Mouse (Mus musculus): ENCODE measurements around the gene Prpf4b. TPM values are rescaled to one million over a fixed set of nuclear protein-coding genes. Genes with fewer than 3 reads are reported as not detected.

Prpf4b gene
- polyA plus RNA-seq (2017; shearing (Covaris generic)), result 10 to 100 TPM; 80.6 to 88.2 TPM

GRCm38 (mm10) chr13:34875166-34875710, at the start of gene Prpf4b:
Gene Prpf4b, plus strand, starts transcription at chr13:34875302.

DNA sequence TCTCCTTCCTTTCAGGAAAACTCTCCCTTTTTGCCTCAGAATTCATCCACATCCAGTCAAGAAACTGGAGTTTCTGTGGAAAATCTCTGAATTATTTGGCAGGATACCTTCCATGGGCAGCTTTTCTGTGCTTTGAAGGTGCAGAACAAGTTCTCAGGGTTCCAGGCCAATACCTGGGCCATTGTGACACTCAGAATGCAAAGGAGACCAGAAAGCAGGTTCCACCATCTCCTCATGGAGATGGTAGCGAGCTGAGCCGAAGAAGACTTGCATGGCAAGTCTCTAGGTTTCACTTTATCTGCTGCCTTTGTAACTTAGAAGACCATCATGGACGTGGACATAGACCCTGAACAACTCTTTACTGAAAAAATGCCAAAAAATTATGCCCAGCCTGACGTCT, 49.1 kb downstream of the Prpf4b start, which contains the start of the genes Fam217a and 4933417A18Rik:
Gene Fam217a (minus strand): TSS at position 101 of the 400 bp plus-strand sequence.
Gene 4933417A18Rik (plus strand): TSS at position 200 of the 400 bp plus-strand sequence.

Other genes with a start within 250 kb of the Prpf4b start
- 1 to 10 TPM in 1 of 2 experiments, under 1 TPM in 1; 0.92 to 2.2 TPM for gene Pxdc1, start 221.8 kb upstream of the Prpf4b start, polyA plus RNA-seq (2017; shearing (Covaris generic))
- gene Fam50b, start 140.5 kb upstream of the Prpf4b start, polyA plus RNA-seq (2017; shearing (Covaris generic)), result under 1 TPM in 1 of 2 experiments, not detected in 1; 0.23 TPM
- under 1 TPM; 0.27 to 0.39 TPM for gene Fam217a, start 49.0 kb downstream of the Prpf4b start, polyA plus RNA-seq (2017; shearing (Covaris generic))
- gene 4933417A18Rik, start 49.1 kb downstream of the Prpf4b start, polyA plus RNA-seq (2017; shearing (Covaris generic)), result not detected
- gene Eci3, start 88.5 kb downstream of the Prpf4b start, polyA plus RNA-seq (2017; shearing (Covaris generic)), result not detected
- gene Eci2, start 151.8 kb downstream of the Prpf4b start, polyA plus RNA-seq (2017; shearing (Covaris generic)), result 10 to 100 TPM; 59.4 to 98.6 TPM

All from activated CD4-positive, CD25-positive, alpha-beta regulatory T cell (primary cell).